Mouse (Mus musculus) bone marrow, adult 2 months (tissue): ENCODE data around the gene Slc5a2. TPM values are rescaled to one million over a fixed set of nuclear protein-coding genes. Genes with fewer than 3 reads are reported as not detected.

ENCODE experiments used
- H3K27ac ChIP-seq: fragments of 200-500 bp; 2 replicates; pipeline ENCODE4 v1.5.1; 2012; ENCODE audit warnings: low read depth, mild to moderate bottlenecking, control low read depth, inconsistent platforms, low read length; ENCODE audit not compliant: control insufficient read depth, poor library complexity, insufficient read depth
- H3K4me1 ChIP-seq: fragments of 200-500 bp; 2 replicates; pipeline ENCODE4 v1.6.1; 2011; ENCODE audit warnings: low read length; ENCODE audit not compliant: control insufficient read depth, insufficient read depth
- H3K4me3 ChIP-seq: fragments of 200-500 bp; replicated peaks from 2 replicates; pipeline ENCODE3; 2011; ENCODE audit warnings: mild to moderate bottlenecking, low read depth, low read length, control low read depth; ENCODE audit not compliant: control insufficient read depth
- CTCF ChIP-seq: fragments of 200-500 bp; IDR thresholded peaks from 2 replicates; pipeline ENCODE4 v1.5.1; 2011; ENCODE audit warnings: low read length, control low read depth; ENCODE audit not compliant: control insufficient read depth, insufficient read depth
- POLR2A ChIP-seq: fragments of 200-500 bp; IDR thresholded peaks from 2 replicates; pipeline ENCODE4 v1.6.1; 2011; ENCODE audit warnings: low read depth, mild to moderate bottlenecking, control low read depth, low read length, borderline replicate concordance; ENCODE audit not compliant: control insufficient read depth
- WGBS: fragments of 180-500 bp; shearing (Covaris S2); methylation state at CpG from one replicate; pipeline ENCODE4 v1.1.7; 2018; 5-methylcytosine and 5-hydroxymethylcytosine counted together
- polyA plus RNA-seq: library from polyadenylated mRNA; stranded (reverse); fragments of >200 nt; gene quantifications from 2 replicates; pipeline ENCODE4 v1.2.4, GENCODE M21; 2011; ENCODE audit warnings: low replicate concordance; ENCODE audit not compliant: missing spikeins, insufficient read depth, insufficient read length

Slc5a2 gene
- polyA plus RNA-seq, 1 experiment = 3.6 TPM

DNA sequence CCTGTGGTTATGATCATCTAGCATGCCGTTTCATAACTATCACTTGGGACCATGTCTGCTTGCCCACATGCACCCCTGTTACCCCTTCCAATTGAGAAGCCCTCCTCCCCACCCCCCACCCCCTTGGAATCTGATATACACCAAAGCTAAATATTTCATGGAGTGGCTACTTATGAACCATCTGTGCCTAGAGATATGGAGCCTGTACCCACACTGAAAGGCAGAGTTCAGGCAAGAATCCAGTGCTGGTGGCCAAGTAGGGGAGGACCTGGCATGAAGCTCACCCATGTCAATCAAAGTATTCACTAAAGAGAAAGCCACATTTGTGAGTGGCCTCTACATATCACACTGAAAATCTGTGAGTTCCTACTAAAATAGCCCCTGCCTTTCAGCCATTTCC is 44.3 kb downstream of the Slc5a2 start:
- no peak for TF ChIP-seq POLR2A
- TF ChIP-seq CTCF = no peak
- H3K27ac ChIP-seq = no peak overlapping the region
- H3K4me1 ChIP-seq = no peaks in the 10 kb centered on the region; the same call in 1 of the 2 replicates
- no peak overlapping the region for H3K4me3 ChIP-seq
- 28% methylated on average over 1 of the region's 1 CpGs for WGBS

DNA sequence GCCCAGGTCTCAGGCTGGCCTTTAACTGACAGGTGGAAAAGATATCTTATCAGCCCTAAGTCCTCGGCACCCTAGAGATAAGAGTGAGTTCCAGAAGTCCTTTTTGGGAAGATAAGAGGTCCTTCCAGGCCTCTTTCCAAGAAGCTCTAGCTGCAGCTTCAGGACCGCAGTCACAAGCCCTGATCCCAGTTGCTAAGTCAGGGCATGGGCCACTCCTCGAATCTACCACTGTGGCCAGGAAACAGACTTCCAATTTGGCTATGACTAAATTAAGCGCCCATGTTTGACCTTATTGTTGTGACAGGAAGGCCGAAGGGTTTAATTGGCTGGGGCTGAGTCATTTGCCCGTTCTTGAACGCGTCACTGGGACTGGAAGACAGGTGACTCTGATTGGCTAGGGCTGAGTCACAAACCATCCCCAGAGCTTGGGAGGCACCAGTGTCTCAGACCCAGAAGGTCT is 44.8 kb downstream of the Slc5a2 start:
- Histone ChIP-seq H3K4me3 (no peak overlapping the region), H3K4me1 (no peaks in the 10 kb centered on the region; the same call in 1 of the 2 replicates), H3K27ac (no peak overlapping the region)
- TF ChIP-seq CTCF (no peak), POLR2A (no peak)
- 65% methylated on average over 8 of the region's 8 CpGs for WGBS

DNA sequence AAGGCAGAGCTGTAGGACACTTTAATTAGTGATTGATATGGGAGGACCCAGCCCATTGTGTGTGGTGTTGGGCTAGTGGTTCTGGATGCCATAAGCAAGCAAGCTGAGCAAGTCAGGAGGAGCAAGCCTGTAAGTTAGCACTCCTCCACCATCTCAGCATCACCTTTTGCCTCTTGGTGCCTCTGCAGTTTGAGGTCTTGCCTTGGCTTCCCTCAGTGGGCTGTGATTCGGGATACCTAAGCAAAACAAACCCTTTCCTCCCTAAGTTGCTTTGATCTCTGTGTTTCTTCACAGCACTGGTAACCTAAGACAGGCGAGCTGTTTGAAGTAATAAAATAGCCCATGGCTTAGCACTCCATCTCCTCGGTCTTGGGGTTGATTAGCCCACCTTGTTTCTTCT is 45.8 kb downstream of the Slc5a2 start:
- H3K27ac ChIP-seq = no peak overlapping the region
- H3K4me1 ChIP-seq = no peaks in the 10 kb centered on the region; the same call in 1 of the 2 replicates
- WGBS = 77% methylated on average over 3 of the region's 3 CpGs
- TF ChIP-seq POLR2A (no peak), CTCF (no peak)
- no peak overlapping the region for H3K4me3 ChIP-seq

DNA sequence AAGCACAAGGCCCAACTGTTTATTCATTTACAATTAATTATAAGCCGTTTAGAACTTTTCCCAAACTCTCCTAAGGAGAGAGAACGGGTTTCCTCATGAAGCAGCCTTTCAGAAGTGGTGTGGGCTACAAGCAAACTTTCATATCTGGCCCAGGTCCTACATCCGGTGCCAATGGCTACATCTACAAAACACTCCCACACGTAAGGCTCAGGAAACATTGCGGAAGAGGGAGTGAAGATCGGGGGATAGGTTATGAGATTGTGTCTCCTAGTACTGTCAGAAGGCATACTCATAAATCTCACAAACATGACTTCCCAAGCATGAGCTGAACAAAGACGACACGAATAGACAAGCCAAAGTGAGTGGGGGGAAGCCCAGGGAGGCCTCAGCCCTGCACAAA is 46.4 kb downstream of the Slc5a2 start:
- TF ChIP-seq POLR2A = no peak
- no peak for TF ChIP-seq CTCF
- Histone ChIP-seq H3K27ac (no peak overlapping the region), H3K4me3 (no peak overlapping the region), H3K4me1 (no peaks in the 10 kb centered on the region; the same call in 1 of the 2 replicates)
- WGBS = 62% methylated on average over 8 of the region's 8 CpGs

DNA sequence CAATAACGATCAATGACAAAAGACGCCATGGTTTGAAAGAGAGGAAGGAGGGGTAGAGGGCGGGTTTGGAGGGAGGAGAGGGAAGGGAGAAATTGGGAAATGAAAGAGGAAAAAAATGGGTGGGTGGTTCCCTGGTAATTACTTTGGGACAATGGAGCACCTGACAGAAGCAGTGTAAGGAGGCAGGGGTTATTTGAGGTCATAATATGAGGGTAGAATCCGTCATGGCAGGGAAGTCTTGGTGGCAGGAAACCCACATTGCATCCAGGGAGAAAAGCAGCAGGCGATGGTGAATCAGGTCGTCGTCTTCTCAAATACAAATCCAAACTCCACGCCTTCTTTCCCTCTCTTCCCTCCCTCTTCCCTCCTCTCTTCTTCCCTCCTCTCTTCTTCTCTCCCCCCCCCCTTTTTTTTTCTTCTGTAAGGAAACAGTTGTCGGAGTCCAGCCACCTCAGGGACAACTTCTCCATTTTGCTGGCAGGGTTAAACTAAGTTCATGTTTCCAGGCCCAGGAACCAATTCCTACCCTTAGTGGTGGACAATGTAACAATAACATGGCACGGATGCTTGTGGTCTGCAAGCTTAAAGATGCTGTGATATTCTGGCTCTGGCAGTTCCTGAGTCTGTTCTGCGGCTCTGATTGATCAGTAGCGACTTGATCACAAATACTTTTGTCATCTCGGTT is 47.1 kb downstream of the Slc5a2 start:
- WGBS = 28% methylated on average over 13 of the region's 13 CpGs

DNA sequence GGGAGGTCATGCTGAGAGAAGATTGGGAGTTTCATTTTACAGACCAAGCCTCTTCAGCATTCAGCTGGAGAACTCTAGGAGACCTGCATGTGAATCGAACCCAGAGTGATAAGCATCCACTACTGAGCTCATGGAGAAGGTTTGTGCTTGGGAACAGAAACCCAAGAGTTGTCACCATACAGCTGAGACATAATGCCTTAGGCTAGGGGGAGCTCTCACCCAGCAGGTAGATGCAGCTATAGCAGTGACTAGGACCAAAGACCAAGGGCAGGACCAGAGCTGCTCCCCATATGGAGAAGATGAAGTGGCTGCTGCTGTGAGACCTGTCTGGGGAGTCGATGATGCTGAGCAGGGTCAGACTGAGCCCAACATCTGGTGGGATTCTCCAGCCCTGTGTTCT is 48.1 kb downstream of the Slc5a2 start:
- 70% methylated on average over 2 of the region's 2 CpGs for WGBS
- TF ChIP-seq POLR2A (no peak), CTCF (no peak)
- Histone ChIP-seq H3K4me1 (no peaks in the 10 kb centered on the region; the same call in 1 of the 2 replicates), H3K4me3 (no peak overlapping the region), H3K27ac (no peak overlapping the region)

More for the DNA sequence above, 47.1 kb downstream of the Slc5a2 start:
- H3K4me3 ChIP-seq = no peak overlapping the region
- no peaks in the 10 kb centered on the region; the same call in 1 of the 2 replicates for H3K4me1 ChIP-seq
- TF ChIP-seq CTCF = no peak
- TF ChIP-seq POLR2A = no peak
- no peak overlapping the region for H3K27ac ChIP-seq

DNA sequence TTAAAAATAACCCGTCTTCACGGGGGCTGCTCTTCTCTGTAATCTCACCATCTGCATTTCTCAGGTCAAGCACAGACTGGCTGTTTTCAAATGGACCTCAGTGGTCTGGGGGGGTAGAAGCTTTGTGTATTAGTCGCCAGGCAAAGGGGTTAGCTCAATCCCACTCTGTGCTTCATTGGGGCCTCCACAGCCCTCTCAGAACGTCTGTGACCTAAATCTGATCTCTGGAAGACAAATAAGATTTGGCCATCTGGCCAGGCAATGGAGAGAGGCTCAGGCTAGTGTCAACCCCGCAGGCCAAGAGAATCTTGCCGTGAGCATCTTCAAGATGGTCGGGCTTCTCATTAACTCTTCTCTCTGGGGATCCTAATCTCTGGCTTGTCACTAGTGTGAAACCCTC is 49.0 kb downstream of the Slc5a2 start:
- WGBS = 79% methylated on average over 7 of the region's 7 CpGs
- no peak for TF ChIP-seq CTCF
- TF ChIP-seq POLR2A = no peak
- Histone ChIP-seq H3K4me3 (no peak overlapping the region), H3K4me1 (no peaks in the 10 kb centered on the region; the same call in 1 of the 2 replicates), H3K27ac (no peak overlapping the region)

DNA sequence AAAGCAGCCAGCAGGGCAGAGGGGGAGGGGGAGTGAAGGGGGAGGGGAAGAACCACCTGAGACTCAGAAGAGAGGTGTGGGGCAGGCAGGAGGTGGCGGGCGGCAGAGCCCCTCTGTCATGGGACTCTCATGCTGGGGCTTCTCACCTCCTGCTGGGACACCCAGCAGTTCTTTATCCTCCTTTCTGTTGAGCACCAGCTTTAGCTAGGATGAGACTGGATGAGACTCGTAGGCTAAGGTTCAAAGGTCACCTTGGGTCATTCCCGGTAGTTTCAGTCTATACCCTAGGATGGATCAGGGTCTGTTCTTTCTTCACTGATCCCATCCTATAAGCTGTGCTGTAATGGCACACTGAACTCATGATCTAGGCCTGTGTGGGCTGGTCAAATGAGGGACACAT is 51.6 kb downstream of the Slc5a2 start:
- H3K27ac ChIP-seq = no peak overlapping the region
- TF ChIP-seq POLR2A = no peak
- no peak for TF ChIP-seq CTCF
- no peaks in the 10 kb centered on the region for H3K4me1 ChIP-seq
- H3K4me3 ChIP-seq = no peak overlapping the region
- WGBS = 84% methylated on average over 4 of the region's 4 CpGs

DNA sequence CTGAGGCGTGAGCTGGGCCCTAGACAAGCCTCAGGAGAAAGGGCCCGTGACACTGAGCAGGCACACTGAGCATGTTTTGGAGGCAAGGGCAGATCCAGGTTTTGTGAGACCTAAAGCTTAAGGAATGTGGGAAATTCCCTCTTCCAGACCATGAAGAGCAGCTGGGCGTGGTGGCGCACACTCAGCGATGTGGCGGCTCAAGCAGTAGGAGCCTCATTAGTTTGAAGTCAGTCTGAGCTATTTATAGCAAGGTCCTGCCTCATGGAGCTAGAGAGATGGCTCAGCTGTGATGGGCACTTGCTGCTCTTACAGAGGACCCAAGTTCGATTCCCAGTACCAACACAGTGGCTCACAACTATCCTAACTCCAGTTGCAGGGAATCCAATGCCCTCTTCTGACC is 53.7 kb downstream of the Slc5a2 start:
- no peak overlapping the region for H3K27ac ChIP-seq
- no peaks in the 10 kb centered on the region for H3K4me1 ChIP-seq
- H3K4me3 ChIP-seq = no peak overlapping the region
- WGBS = 85% methylated on average over 7 of the region's 7 CpGs
- no peak for TF ChIP-seq CTCF
- TF ChIP-seq POLR2A = no peak
